Mouse (Mus musculus) heart, embryonic 11.5 days (tissue): ENCODE results near the gene Klf9. TPM values are rescaled to one million over a fixed set of nuclear protein-coding genes. Genes with fewer than 3 reads are reported as not detected.
A peak's percentile ranks its signal among the peaks of the same experiment; 100 is the strongest.

Experiments used
- ATAC-seq: fragments of 200-750 bp; cut with Nextera tagmentation; replicated peaks from 2 replicates; pipeline ENCODE4 v1.8.0; 2017; ENCODE audit warnings: moderate library complexity; ENCODE audit not compliant: insufficient number of reproducible peaks, low FRiP score, low TSS enrichment
- H3K27ac ChIP-seq: fragments of 300-500 bp; sonication (generic); 2 replicates; pipeline ENCODE4 v1.5.1; 2014; ENCODE audit warnings: mild to moderate bottlenecking, low read depth, low read length
- H3K27me3 ChIP-seq: fragments of 300-500 bp; sonication (generic); 2 replicates; pipeline ENCODE4 v1.6.1; 2014; ENCODE audit warnings: mild to moderate bottlenecking, low read length, mixed read lengths; ENCODE audit not compliant: control insufficient read depth, insufficient read depth
- H3K36me3 ChIP-seq: fragments of 300-500 bp; sonication (generic); 2 replicates; pipeline ENCODE4 v1.6.1; 2014; ENCODE audit warnings: mild to moderate bottlenecking, low read length, moderate library complexity, mixed read lengths; ENCODE audit not compliant: control insufficient read depth, insufficient read depth
- H3K4me1 ChIP-seq: fragments of 300-500 bp; sonication (generic); 2 replicates; pipeline ENCODE4 v1.6.1; 2014; ENCODE audit warnings: low read length; ENCODE audit not compliant: control insufficient read depth, insufficient read depth
- H3K4me2 ChIP-seq: fragments of 300-500 bp; sonication (generic); 2 replicates; pipeline ENCODE4 v1.6.1; 2014; ENCODE audit warnings: mild to moderate bottlenecking, moderate library complexity
- H3K4me3 ChIP-seq: fragments of 300-500 bp; sonication (generic); 2 replicates; pipeline ENCODE4 v1.5.1; 2014; ENCODE audit warnings: low read depth, low read length
- H3K9ac ChIP-seq: fragments of 300-500 bp; sonication (generic); 2 replicates; pipeline ENCODE4 v1.6.1; 2014; ENCODE audit warnings: mild to moderate bottlenecking, low read depth, low read length, moderate library complexity
- H3K9me3 ChIP-seq: fragments of 300-500 bp; sonication (generic); replicated peaks from 2 replicates; pipeline ENCODE4 v1.6.1; 2016; ENCODE audit warnings: low read length; ENCODE audit not compliant: control insufficient read depth
- WGBS: fragments of 180-500 bp; shearing (Covaris S2); extraction: QIAGEN DNeasy Blood & Tissue Kit; methylation state at CpG from one replicate; pipeline ENCODE4 v1.1.7; 2014; ENCODE audit not compliant: insufficient replicate concordance; 5-methylcytosine and 5-hydroxymethylcytosine counted together
- polyA plus RNA-seq: library from polyadenylated mRNA; unstranded; fragments of >200 nt; fragmentation: Nextera tagmentation; extraction: Ambion mirVana; gene quantifications from 2 replicates; pipeline ENCODE4 v1.2.1, GENCODE M21; 2014

The Klf9 gene
- polyA plus RNA-seq, 1 experiment from 2014 or later = 1.2 TPM

DNA sequence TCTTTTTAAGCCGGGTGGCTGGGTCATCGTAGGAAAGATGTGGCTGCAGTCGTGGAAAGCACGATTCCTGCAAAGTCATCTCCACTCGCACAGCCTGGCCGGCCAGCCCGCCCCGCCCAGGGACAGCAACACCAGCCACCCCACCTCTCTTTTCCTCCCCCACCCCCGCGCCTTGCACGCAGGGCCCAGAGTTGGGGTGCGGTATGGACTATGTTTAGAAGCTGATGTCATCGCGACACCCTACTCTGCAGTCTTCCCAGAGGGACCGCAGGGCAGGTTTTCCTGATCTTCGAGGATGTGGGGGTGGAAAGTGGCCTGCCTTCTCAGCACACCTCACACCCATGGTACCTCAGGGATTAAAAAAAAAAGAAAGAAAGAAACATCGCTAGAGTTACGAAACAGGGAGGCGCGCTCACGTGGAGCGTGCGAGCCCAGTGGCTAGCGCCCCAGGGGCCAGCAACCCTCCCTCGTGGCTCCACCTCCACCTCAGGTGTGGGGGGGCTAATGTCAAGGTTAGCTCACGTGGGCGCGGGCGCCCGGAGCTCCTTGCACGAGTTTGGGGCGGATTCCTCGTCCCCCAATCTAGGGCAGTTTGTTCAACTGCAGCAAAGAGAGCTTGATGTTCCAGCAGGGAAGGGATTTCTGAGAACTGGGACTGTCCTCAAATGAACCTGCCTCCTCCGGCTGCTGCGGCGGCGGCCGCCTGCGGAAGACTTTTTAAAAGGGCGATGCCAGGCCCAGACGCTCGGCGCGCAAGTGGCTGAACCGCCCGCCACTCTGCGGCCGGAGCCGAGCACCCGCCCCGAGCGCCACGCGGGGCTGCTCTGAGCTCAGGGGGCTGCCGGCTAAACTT is 5.5 kb upstream of the Klf9 start:
- Histone ChIP-seq H3K9me3 (no peaks in the 10 kb centered on the region), H3K4me1 (peaks cover 23% of the 10 kb centered on the region), H3K4me2 (peak overlapping the region; percentile 95), H3K4me3 (peak overlapping the region; percentile 48), H3K36me3 (no peaks in the 10 kb centered on the region), H3K27ac (no peak overlapping the region), H3K9ac (peak overlapping the region; percentile 61), H3K27me3 (peaks cover 35% of the 10 kb centered on the region)
- under 1% methylated on average over 55 of the region's 55 CpGs for WGBS
- peak; percentile 56 for ATAC-seq

- Histone ChIP-seq H3K4me1 (peaks cover 23% of the 10 kb centered on the region), H3K9me3 (no peaks in the 10 kb centered on the region), H3K27ac (no peak overlapping the region), H3K36me3 (no peaks in the 10 kb centered on the region), H3K4me3 (peak overlapping the region; percentile 48), H3K4me2 (peak overlapping the region; percentile 95), H3K27me3 (peaks cover 34% of the 10 kb centered on the region), H3K9ac (peak overlapping the region; percentile 61)
- no peak for ATAC-seq
- WGBS = 2% methylated on average over 27 of the region's 27 CpGs
Observed at GRCm38 (mm10) chr19:23136202-23136850, 4.7 kb upstream of the Klf9 start.

GRCm38 (mm10) chr19:23137295-23137694 is 3.7 kb upstream of the Klf9 start:
- H3K4me2 ChIP-seq = no peak overlapping the region
- H3K27me3 ChIP-seq = peaks cover 27% of the 10 kb centered on the region
- no peaks in the 10 kb centered on the region for H3K36me3 ChIP-seq
- no peak overlapping the region for H3K27ac ChIP-seq
- H3K9ac ChIP-seq = no peak overlapping the region
- no peak for ATAC-seq
- no peak overlapping the region for H3K4me3 ChIP-seq
- 32% methylated on average over 2 of the region's 2 CpGs for WGBS
- H3K4me1 ChIP-seq = peaks cover 23% of the 10 kb centered on the region
- H3K9me3 ChIP-seq = no peaks in the 10 kb centered on the region

DNA sequence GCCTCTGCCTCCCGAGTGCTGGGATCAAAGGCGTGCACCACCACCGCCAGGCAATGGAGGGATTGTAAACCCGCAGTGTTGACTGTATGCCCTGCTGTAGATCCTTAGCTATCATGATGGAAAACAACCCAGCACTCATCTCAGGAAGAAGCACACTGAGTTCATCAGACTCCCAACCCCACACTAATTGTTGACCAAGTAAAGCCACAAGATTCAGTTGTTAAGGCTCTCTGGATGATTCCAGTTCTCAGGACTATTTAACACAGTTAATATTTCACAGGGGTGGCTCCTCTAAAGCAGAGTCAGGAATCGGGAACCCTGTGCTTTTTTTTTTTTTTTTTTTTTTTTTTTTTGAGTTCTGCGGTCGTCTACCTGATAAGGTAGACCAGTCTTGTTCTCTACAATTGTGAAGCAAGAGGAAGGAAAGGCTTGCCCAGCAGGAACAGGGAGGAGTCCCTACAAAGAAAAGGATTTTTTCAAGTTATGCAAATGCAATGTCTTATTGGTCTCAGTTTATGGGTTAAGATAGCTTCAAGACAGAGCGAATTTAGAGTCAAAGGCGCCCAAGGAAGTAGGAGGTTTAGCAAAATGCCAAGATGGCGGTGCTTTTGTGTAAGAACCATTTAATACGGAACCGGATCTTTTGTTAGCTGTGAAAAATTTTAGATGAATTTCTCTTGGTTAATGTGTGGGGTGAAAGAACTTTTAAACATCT is 1.1 kb upstream of the Klf9 start:
- H3K9me3 ChIP-seq = no peaks in the 10 kb centered on the region
- ATAC-seq = no peak
- peaks cover 16% of the 10 kb centered on the region for H3K27me3 ChIP-seq
- H3K27ac ChIP-seq = no peak overlapping the region
- H3K4me2 ChIP-seq = peak overlapping the region; percentile 87
- 45% methylated on average over 12 of the region's 12 CpGs for WGBS
- H3K4me1 ChIP-seq = peaks cover 15% of the 10 kb centered on the region; the same call in 1 of the 2 replicates
- peak overlapping the region; percentile 67 for H3K4me3 ChIP-seq
- H3K9ac ChIP-seq = peak overlapping the region; percentile 59; the same call in 1 of the 2 replicates
- H3K36me3 ChIP-seq = no peaks in the 10 kb centered on the region

DNA sequence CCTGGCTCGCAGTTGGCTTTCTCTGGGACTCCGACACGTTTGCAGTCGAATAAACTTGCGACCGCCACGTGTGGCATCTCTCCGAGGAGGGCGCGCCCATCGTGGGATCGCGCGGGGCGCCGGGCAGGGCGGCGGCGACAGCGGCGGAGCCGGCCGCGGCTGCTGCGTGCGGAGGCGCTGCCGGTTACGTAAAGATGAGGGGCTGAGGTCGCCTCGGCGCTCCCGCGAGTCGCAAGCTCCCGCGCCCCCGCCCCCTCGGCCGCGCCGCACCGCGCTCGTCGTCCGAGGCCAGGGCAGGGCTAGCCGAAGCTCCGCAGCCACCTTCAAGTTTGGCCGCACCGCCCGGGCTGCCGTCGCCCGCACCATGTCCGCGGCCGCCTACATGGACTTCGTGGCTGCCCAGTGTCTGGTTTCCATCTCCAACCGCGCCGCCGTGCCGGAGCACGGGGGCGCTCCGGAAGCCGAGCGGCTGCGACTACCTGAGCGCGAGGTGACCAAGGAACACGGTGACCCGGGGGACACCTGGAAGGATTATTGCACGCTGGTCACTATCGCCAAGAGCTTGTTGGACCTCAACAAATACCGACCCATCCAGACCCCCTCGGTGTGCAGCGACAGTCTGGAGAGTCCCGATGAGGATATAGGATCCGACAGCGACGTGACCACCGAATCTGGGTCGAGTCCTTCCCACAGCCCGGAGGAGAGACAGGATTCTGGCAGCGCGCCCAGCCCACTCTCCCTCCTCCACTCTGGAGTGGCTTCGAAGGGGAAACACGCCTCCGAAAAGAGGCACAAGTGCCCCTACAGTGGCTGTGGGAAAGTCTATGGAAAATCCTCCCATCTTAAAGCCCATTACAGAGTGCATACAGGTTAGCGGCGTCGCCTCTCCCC is 610 bp downstream of the Klf9 start:
- peak overlapping the region; percentile 75 for H3K27ac ChIP-seq
- H3K4me3 ChIP-seq = peak overlapping the region; percentile 67
- peak overlapping the region; percentile 72 for H3K9ac ChIP-seq
- ATAC-seq = peak; percentile 27
- H3K9me3 ChIP-seq = no peaks in the 10 kb centered on the region
- peaks cover 12% of the 10 kb centered on the region for H3K27me3 ChIP-seq
- peak overlapping the region; percentile 87 for H3K4me2 ChIP-seq
- no peaks in the 10 kb centered on the region for H3K36me3 ChIP-seq
- peaks cover 1% of the 10 kb centered on the region; the same call in 1 of the 2 replicates for H3K4me1 ChIP-seq
- whole genome bisulfite sequencing = under 1% methylated on average over 94 of the region's 94 CpGs

DNA sequence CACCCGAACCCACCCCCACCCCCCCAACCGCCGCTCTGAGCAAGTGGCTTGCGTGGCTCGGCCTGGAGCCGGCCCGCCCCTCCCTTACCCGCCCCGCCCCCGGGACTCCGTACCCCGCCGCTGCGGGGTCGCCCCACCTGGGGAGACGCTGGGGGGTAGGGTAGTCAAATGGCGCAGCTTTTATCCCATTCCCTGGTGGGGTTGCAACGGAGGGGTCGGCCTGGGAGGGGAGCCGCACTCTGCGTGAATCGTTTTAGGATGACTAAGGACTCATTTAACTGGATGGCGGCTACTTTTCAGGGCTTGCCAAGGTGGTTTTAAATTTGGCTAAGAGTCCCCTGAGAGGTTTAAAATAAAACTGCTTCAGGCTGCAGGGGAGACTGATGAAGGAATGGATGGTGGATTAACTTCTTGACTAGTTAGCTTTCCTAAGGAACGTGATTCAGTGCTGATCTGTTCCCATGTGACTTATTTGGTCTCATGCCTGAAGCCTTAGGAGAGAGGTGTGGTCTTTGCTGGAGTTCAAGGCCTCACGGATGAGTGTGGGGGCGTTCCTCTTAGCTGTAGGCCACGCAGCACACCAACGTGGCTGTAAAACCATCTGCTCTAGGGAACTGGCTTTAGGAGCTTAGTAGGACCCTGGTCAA is 1.5 kb downstream of the Klf9 start:
- Histone ChIP-seq H3K9me3 (no peaks in the 10 kb centered on the region), H3K36me3 (no peaks in the 10 kb centered on the region), H3K27me3 (peaks cover 7% of the 10 kb centered on the region), H3K4me3 (peak overlapping the region; percentile 67), H3K9ac (0 out of 2 replicates have a peak overlapping the region, but pooled peaks have one; percentile 72), H3K4me1 (no peaks in the 10 kb centered on the region), H3K4me2 (peak overlapping the region; percentile 87), H3K27ac (no peak overlapping the region)
- no peak for ATAC-seq
- 3% methylated on average over 28 of the region's 28 CpGs for WGBS

DNA sequence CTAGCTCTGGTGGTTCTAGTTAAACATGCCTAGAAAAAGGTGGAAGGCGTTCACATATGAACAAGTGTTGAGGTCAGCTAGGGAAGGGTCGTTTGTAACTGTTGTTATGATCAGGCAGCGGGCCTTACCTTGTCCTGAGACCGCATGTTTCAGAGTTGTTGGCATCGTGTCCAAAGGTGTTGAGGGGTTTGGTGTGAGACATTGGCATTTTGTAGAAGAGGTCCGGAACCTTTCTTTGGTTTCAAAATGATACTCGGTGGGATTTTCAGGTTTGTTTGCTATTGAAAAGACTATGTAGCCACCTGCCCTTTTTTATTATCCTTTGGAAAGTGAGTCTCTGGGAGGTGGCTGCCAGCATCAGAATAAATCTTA is 2.0 kb downstream of the Klf9 start:
- Histone ChIP-seq H3K27me3 (peaks cover 7% of the 10 kb centered on the region), H3K36me3 (no peaks in the 10 kb centered on the region), H3K9me3 (no peaks in the 10 kb centered on the region), H3K4me3 (no peak overlapping the region), H3K4me1 (no peaks in the 10 kb centered on the region), H3K9ac (no peak overlapping the region), H3K4me2 (peak overlapping the region; percentile 87; the same call in 1 of the 2 replicates), H3K27ac (no peak overlapping the region)
- no peak for ATAC-seq
- WGBS = 52% methylated on average over 7 of the region's 7 CpGs
